Mouse (Mus musculus) macrophage (primary cell): Measurements from ENCODE around the gene Marc1. TPM values are rescaled to one million over a fixed set of nuclear protein-coding genes. Genes with fewer than 3 reads are reported as not detected.

Experiments
- H3K27ac ChIP-seq: fragments of 350-480 bp; formaldehyde crosslinking; 2 replicates; pipeline ENCODE4 v1.9.0; 2021
- H3K36me3 ChIP-seq: fragments of 350-480 bp; formaldehyde crosslinking; 2 replicates; pipeline ENCODE4 v1.9.0; 2021; ENCODE audit errors: inconsistent target
- H3K4me3 ChIP-seq: fragments of 350-480 bp; formaldehyde crosslinking; 2 replicates; pipeline ENCODE4 v1.9.0; 2021; ENCODE audit errors: inconsistent target
- H3K79me2 ChIP-seq: fragments of 350-480 bp; formaldehyde crosslinking; 2 replicates; pipeline ENCODE4 v1.9.0; 2021; ENCODE audit errors: inconsistent target
- whole genome bisulfite sequencing: methylation state at CpG from one replicate; pipeline ENCODE4 v1.1.7; 2026; ENCODE audit warnings: inconsistent platforms; ENCODE audit not compliant: missing documents; 5-methylcytosine and 5-hydroxymethylcytosine counted together
- polyA plus RNA-seq: library from polyadenylated mRNA; stranded (reverse); fragments of 250-400 nt; gene quantifications from 3 replicates; pipeline ENCODE4 v1.2.4, GENCODE M21; 2018; ENCODE audit warnings: inconsistent platforms
- total RNA-seq, 78 experiments: library from RNA; depleted of rRNA; stranded (reverse); fragments of 250-400 nt; gene quantifications; 1 replicate in 9 of 78; 2 replicates in 24 of 78; 3 replicates in 43 of 78; 4 replicates in 2 of 78; pipeline ENCODE4 v1.2.4; 2018; ENCODE audit warnings: inconsistent platforms in 56 of 78

The Marc1 gene
- total RNA-seq (2018; cell fraction: chromatin; rRNA removed): under 1 TPM in 5 of 26 experiments, not detected in 21; 0.31 to 0.73 (median 0.42) TPM
- total RNA-seq (2018; cell fraction: cytosol; rRNA removed): under 1 TPM in 1 of 26 experiments, not detected in 25; 0.05 TPM
- total RNA-seq (2018; cell fraction: nucleus; rRNA removed): under 1 TPM in 3 of 26 experiments, not detected in 23; 0.32 to 0.43 (median 0.34) TPM
- polyA plus RNA-seq: not detected in 3 replicates

GRCm38 (mm10) chr1:184810780-184811575 is at the start of gene Marc1:
TSS of gene Marc1 (minus strand) at chr1:184811313.
- Histone ChIP-seq H3K36me3 (peaks cover 13% of the 10 kb centered on the region; the same call in 1 of the 2 replicates), H3K27ac (no peak within 1 kb of the TSS), H3K4me3 (no peak within 1 kb of the TSS), H3K79me2 (no peaks in the 10 kb centered on the region)
- WGBS: 42% methylated on average over 51 of the region's 52 CpGs

GRCm38 (mm10) chr1:184860276-184860675 is 49.2 kb upstream of the Marc1 start:
- WGBS: 81% methylated on average over 3 of the region's 3 CpGs
- H3K4me3 ChIP-seq: no peak overlapping the region
- no peaks in the 10 kb centered on the region for H3K79me2 ChIP-seq
- H3K27ac ChIP-seq: no peak overlapping the region
- no peaks in the 10 kb centered on the region for H3K36me3 ChIP-seq

GRCm38 (mm10) chr1:184858253-184858652 is 47.1 kb upstream of the Marc1 start:
- Histone ChIP-seq H3K4me3 (no peak overlapping the region), H3K79me2 (no peaks in the 10 kb centered on the region), H3K36me3 (no peaks in the 10 kb centered on the region), H3K27ac (no peak overlapping the region)
- 92% methylated on average over 1 of the region's 1 CpGs for WGBS

GRCm38 (mm10) chr1:184857216-184857615 is 46.1 kb upstream of the Marc1 start:
- H3K4me3 ChIP-seq: no peak overlapping the region
- no peak overlapping the region for H3K27ac ChIP-seq
- no peaks in the 10 kb centered on the region for H3K79me2 ChIP-seq
- no peaks in the 10 kb centered on the region for H3K36me3 ChIP-seq
- WGBS: 85% methylated on average over 9 of the region's 9 CpGs

- WGBS: 31% methylated on average over 3 of the region's 3 CpGs
- Histone ChIP-seq H3K36me3 (no peaks in the 10 kb centered on the region), H3K79me2 (no peaks in the 10 kb centered on the region), H3K4me3 (no peak overlapping the region), H3K27ac (no peak overlapping the region)
Measured at GRCm38 (mm10) chr1:184853922-184854321, 42.8 kb upstream of the Marc1 start.

GRCm38 (mm10) chr1:184853339-184853738 is 42.2 kb upstream of the Marc1 start:
- Histone ChIP-seq H3K27ac (no peak overlapping the region), H3K4me3 (no peak overlapping the region), H3K36me3 (no peaks in the 10 kb centered on the region), H3K79me2 (no peaks in the 10 kb centered on the region)
- 15% methylated on average over 5 of the region's 5 CpGs for WGBS

GRCm38 (mm10) chr1:184851741-184852618 is 40.9 kb upstream of the Marc1 start:
- H3K27ac ChIP-seq: peak overlapping the region; percentile 40
- no peaks in the 10 kb centered on the region for H3K79me2 ChIP-seq
- 14% methylated on average over 29 of the region's 31 CpGs for WGBS
- H3K4me3 ChIP-seq: no peak overlapping the region
- H3K36me3 ChIP-seq: no peaks in the 10 kb centered on the region

- Histone ChIP-seq H3K4me3 (no peak overlapping the region), H3K79me2 (no peaks in the 10 kb centered on the region), H3K27ac (no peak overlapping the region), H3K36me3 (no peaks in the 10 kb centered on the region)
- WGBS: 90% methylated on average over 7 of the region's 7 CpGs
Measured at GRCm38 (mm10) chr1:184851166-184851565, 40.1 kb upstream of the Marc1 start.

- H3K36me3 ChIP-seq: no peaks in the 10 kb centered on the region
- 79% methylated on average over 3 of the region's 3 CpGs for WGBS
- no peak overlapping the region for H3K4me3 ChIP-seq
- peaks cover 33% of the 10 kb centered on the region for H3K79me2 ChIP-seq
- no peak overlapping the region for H3K27ac ChIP-seq
Measured at GRCm38 (mm10) chr1:184846973-184847372, 35.9 kb upstream of the Marc1 start.

GRCm38 (mm10) chr1:184846092-184846750 is 35.1 kb upstream of the Marc1 start, which contains the start of gene Marc2:
TSS of gene Marc2 (minus strand) at chr1:184846451.
- H3K27ac ChIP-seq: peak within 1 kb of the TSS; percentile 55
- H3K4me3 ChIP-seq: peak within 1 kb of the TSS; percentile 88
- WGBS: 4% methylated on average over 18 of the region's 18 CpGs
- peaks cover 2% of the 10 kb centered on the region; the same call in 1 of the 2 replicates for H3K36me3 ChIP-seq
- peaks cover 41% of the 10 kb centered on the region for H3K79me2 ChIP-seq

- peak overlapping the region; percentile 88 for H3K4me3 ChIP-seq
- peak overlapping the region; percentile 55 for H3K27ac ChIP-seq
- WGBS: under 1% methylated on average over 60 of the region's 67 CpGs
- peaks cover 7% of the 10 kb centered on the region; the same call in 1 of the 2 replicates for H3K36me3 ChIP-seq
- H3K79me2 ChIP-seq: peaks cover 43% of the 10 kb centered on the region
Measured at GRCm38 (mm10) chr1:184845111-184846071, 34.3 kb upstream of the Marc1 start.

GRCm38 (mm10) chr1:184844326-184845066 is 33.4 kb upstream of the Marc1 start:
- peaks cover 43% of the 10 kb centered on the region for H3K79me2 ChIP-seq
- 27% methylated on average over 14 of the region's 15 CpGs for WGBS

More at GRCm38 (mm10) chr1:184844326-184845066, 33.4 kb upstream of the Marc1 start:
- Histone ChIP-seq H3K4me3 (peak overlapping the region; percentile 66), H3K36me3 (peaks cover 15% of the 10 kb centered on the region; the same call in 1 of the 2 replicates), H3K27ac (peak overlapping the region; percentile 35)
